Mouse (Mus musculus): ENCODE data around the gene Klf12. TPM values are rescaled to one million over a fixed set of nuclear protein-coding genes. Genes with fewer than 3 reads are reported as not detected.

The Klf12 gene
- total RNA-seq (2014; rRNA removed) (43.2 TPM in 2 replicates), polyA plus RNA-seq (2015; fragmentation: Nextera tagmentation; extraction: Ambion mirVana) (19.5 and 21.1 TPM in 2 replicates)

DNA sequence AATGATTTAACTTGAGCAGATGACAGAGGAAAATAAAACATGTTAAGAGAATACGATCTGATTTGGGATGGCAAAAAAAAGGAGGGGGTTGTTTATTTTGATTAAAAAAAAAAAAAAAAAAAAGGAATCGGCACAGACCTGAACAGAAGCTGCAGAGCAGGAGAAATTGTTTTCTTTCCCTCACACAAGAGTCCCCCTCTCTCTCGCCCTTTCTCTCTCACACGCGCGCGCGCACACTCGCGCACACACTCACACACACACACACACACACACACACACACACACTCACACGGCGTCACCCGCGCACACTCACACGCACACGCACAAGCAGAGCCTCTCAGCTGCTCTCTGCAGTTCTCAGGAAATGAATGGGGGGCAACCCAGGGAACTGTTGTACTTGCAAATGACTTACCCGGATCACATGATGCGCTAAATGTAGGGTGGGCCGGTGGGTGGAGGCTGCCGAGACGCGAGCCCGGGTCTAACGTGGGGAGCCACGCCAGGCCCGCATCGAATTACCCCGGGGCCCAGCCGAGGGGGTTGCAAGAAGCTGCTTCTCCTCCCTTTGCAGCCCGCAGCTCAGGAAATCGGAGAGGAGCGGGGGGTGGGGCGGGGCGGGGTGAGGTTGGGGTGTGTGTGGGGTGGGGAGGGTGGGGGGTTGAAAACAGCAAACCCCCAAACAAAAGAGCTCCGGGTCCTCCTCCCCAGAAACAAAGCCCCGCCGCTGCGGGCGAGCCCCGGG is at the start of gene Klf12:
Gene Klf12, minus strand, starts transcription at position 561 of the 742 bp plus-strand sequence.
- Histone ChIP-seq H3K9ac (replicated peaks; ENCODE audit: low read length) (peak within 1 kb of the TSS; percentile 84), H3K27ac (peak within 1 kb of the TSS; percentile 96), H3K9me3 (ENCODE audit: low read length) (no peaks in the 10 kb centered on the region), H3K4me1 (ENCODE audit: insufficient read depth, low read length) (no peaks in the 10 kb centered on the region), H3K27me3 (ENCODE audit: insufficient read depth, low read length) (no peaks in the 10 kb centered on the region), H3K4me3 (ENCODE audit: low read length) (peak within 1 kb of the TSS; percentile 60), H3K36me3 (ENCODE audit: insufficient read depth, low read length) (no peaks in the 10 kb centered on the region), H3K4me2 (ENCODE audit: low read depth, low read length) (peak within 1 kb of the TSS; percentile 99)
- TF ChIP-seq CTCF (IDR thresholded peaks at IDR 0.05; ENCODE audit: low read depth) = peak; percentile 26; the same call in 1 of the 2 replicates
- WGBS = under 1% methylated on average over 32 of the region's 40 CpGs
- DNase-seq (ENCODE audit: low spot score) = peak; percentile 88
- ATAC-seq = peak; percentile 85

DNA sequence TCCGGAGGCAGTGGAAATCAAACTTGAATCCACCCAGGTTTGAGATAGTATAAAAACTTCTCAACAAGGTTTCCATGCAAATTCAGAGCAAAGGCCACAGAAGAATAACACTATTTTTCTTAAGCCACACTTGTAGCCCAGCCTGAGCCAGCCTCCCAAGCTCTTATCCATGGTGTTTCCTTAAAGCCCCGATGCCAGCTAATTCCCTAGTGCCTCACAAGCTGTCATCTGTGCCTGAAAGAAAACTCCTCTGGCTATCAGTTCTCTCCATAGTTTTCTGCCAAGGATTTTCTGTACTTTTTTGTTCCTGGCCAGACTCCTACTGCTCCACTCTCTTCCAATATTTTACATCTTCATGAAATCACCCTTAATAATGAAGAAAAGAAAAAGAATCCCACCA is 48.9 kb upstream of the Klf12 start:
- Histone ChIP-seq H3K9me3 (ENCODE audit: low read length) (no peaks in the 10 kb centered on the region), H3K4me2 (ENCODE audit: low read depth, low read length) (no peak overlapping the region), H3K27ac (no peak overlapping the region), H3K4me1 (ENCODE audit: insufficient read depth, low read length) (no peaks in the 10 kb centered on the region), H3K4me3 (ENCODE audit: low read length) (no peak overlapping the region), H3K36me3 (ENCODE audit: insufficient read depth, low read length) (no peaks in the 10 kb centered on the region), H3K9ac (replicated peaks; ENCODE audit: low read length) (no peak overlapping the region), H3K27me3 (ENCODE audit: insufficient read depth, low read length) (no peaks in the 10 kb centered on the region)
- DNase-seq (ENCODE audit: low spot score) = peak; percentile 31
- ATAC-seq = no peak
- TF ChIP-seq CTCF (IDR thresholded peaks at IDR 0.05; ENCODE audit: low read depth) = no peak
- WGBS = 51% methylated on average over 2 of the region's 2 CpGs

DNA sequence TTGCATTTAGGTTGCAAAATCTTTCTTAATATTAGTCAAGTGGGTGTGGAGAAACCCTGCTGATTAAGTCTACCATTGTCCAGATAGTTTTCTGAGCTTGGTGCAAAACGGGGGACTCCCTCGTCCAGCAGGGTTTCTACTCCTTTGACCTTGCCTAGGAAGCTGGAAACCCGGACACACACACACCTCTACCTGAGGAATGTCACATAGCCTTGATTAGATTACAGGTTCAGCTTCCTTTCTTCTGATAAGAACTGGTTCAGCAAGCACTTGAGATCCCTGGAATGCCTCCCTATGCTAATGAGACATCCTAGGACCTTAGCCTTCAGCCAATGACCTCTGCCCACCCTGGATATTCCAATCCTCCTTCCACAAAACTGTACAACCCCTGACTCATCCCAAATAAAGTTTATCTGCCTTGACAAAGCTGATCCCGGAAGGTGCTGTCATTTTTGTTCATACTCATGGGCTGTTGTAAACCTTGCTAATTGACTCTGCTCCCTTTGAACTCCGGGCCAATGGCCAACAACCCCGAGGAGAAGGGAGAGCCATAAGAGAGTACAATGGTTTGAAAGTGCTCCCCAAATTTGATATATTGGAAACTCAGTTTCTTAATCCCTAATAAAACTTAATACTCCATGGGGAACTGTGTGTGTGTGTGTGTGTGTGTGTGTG is 44.3 kb upstream of the Klf12 start:
- TF ChIP-seq CTCF (IDR thresholded peaks at IDR 0.05; ENCODE audit: low read depth) = no peak
- ATAC-seq (no peak), DNase-seq (ENCODE audit: low spot score) (no peak)
- Histone ChIP-seq H3K4me1 (ENCODE audit: insufficient read depth, low read length) (no peaks in the 10 kb centered on the region), H3K27ac (no peak overlapping the region), H3K9ac (replicated peaks; ENCODE audit: low read length) (no peak overlapping the region), H3K4me2 (ENCODE audit: low read depth, low read length) (no peak overlapping the region), H3K36me3 (ENCODE audit: insufficient read depth, low read length) (no peaks in the 10 kb centered on the region), H3K4me3 (ENCODE audit: low read length) (no peak overlapping the region), H3K9me3 (ENCODE audit: low read length) (no peaks in the 10 kb centered on the region), H3K27me3 (ENCODE audit: insufficient read depth, low read length) (no peaks in the 10 kb centered on the region)
- 76% methylated on average over 6 of the region's 6 CpGs for WGBS

DNA sequence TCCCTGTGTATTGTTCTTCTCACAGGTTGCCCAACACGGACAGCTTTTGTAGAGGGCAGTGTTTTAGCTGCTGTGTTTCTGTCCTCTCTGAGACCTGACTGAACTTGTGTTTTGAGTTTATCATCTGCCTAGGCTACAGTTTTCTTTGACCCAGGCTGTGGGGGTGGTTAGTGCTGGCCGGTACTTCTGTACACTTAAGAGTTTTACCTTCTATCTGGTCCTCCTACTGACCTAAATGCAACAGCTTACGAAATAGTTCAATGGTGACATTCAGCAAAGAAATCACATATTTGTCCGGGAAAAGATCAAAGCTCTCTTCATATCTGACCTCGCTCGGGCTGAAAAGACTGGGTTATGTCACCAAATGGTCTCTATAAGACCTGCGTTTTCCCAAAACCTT is 39.8 kb upstream of the Klf12 start:
- 93% methylated on average over 7 of the region's 7 CpGs for WGBS
- Histone ChIP-seq H3K27ac (no peak overlapping the region), H3K9me3 (ENCODE audit: low read length) (no peaks in the 10 kb centered on the region), H3K36me3 (ENCODE audit: insufficient read depth, low read length) (no peaks in the 10 kb centered on the region), H3K4me1 (ENCODE audit: insufficient read depth, low read length) (no peaks in the 10 kb centered on the region), H3K27me3 (ENCODE audit: insufficient read depth, low read length) (no peaks in the 10 kb centered on the region), H3K4me2 (ENCODE audit: low read depth, low read length) (no peak overlapping the region), H3K4me3 (ENCODE audit: low read length) (no peak overlapping the region), H3K9ac (replicated peaks; ENCODE audit: low read length) (no peak overlapping the region)
- TF ChIP-seq CTCF (IDR thresholded peaks at IDR 0.05; ENCODE audit: low read depth) = no peak
- DNase-seq (ENCODE audit: low spot score) (no peak), ATAC-seq (no peak)

DNA sequence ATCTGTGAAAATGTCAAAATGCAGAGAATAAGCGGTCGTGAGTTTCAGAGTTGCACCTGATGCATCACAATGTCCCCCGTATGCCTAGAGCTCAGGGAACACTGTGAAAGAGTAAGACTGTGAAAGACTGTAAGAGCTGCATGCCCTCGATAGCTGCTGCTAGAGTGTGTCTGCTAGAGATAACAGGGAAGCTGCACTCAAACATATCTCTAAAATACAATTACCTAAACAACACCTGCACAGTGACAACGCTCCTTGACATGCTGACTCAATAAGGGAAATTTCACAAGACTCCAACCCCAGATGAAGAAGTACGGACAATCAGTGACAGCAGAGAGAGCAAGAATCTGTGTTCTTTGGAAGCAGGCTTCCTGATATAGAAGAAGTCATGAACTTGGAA is 37.5 kb upstream of the Klf12 start:
- TF ChIP-seq CTCF (IDR thresholded peaks at IDR 0.05; ENCODE audit: low read depth) = no peak
- no peak overlapping the region for H3K4me2 ChIP-seq (ENCODE audit: low read depth, low read length)
- H3K9ac ChIP-seq (replicated peaks; ENCODE audit: low read length) = no peak overlapping the region
- WGBS = 98% methylated on average over 6 of the region's 6 CpGs
- no peaks in the 10 kb centered on the region for H3K27me3 ChIP-seq (ENCODE audit: insufficient read depth, low read length)
- no peaks in the 10 kb centered on the region for H3K4me1 ChIP-seq (ENCODE audit: insufficient read depth, low read length)
- DNase-seq (ENCODE audit: low spot score) (no peak), ATAC-seq (no peak)
- no peaks in the 10 kb centered on the region for H3K9me3 ChIP-seq (ENCODE audit: low read length)
- no peak overlapping the region for H3K27ac ChIP-seq
- H3K4me3 ChIP-seq (ENCODE audit: low read length) = no peak overlapping the region
- no peaks in the 10 kb centered on the region for H3K36me3 ChIP-seq (ENCODE audit: insufficient read depth, low read length)

DNA sequence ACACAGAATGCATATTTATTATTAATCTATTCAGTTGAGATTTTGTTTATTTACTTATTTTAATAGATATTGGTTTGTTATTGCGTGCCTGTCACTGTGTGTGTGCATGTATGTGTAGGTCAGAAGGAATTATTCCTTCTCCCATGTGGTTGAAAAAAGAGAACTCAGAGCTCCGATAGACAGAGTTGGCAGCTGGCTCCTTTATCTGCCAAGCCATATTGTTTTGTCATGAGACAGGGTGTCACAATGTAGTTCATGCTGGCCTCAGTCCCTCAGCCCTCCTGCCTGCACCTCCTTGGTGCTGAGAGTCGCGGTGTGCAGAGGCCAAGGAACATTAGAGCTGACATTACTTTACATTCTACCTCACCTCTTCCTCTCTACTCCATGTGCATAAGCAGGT is 32.3 kb upstream of the Klf12 start:
- TF ChIP-seq CTCF (IDR thresholded peaks at IDR 0.05; ENCODE audit: low read depth) = no peak
- H3K9me3 ChIP-seq (ENCODE audit: low read length) = no peaks in the 10 kb centered on the region
- DNase-seq (ENCODE audit: low spot score) = no peak
- no peaks in the 10 kb centered on the region for H3K27me3 ChIP-seq (ENCODE audit: insufficient read depth, low read length)
- H3K9ac ChIP-seq (replicated peaks; ENCODE audit: low read length) = no peak overlapping the region
- H3K27ac ChIP-seq = no peak overlapping the region
- no peaks in the 10 kb centered on the region for H3K36me3 ChIP-seq (ENCODE audit: insufficient read depth, low read length)
- H3K4me2 ChIP-seq (ENCODE audit: low read depth, low read length) = no peak overlapping the region
- no peak for ATAC-seq
- no peaks in the 10 kb centered on the region for H3K4me1 ChIP-seq (ENCODE audit: insufficient read depth, low read length)
- H3K4me3 ChIP-seq (ENCODE audit: low read length) = no peak overlapping the region
- WGBS = 59% methylated on average over 4 of the region's 4 CpGs

DNA sequence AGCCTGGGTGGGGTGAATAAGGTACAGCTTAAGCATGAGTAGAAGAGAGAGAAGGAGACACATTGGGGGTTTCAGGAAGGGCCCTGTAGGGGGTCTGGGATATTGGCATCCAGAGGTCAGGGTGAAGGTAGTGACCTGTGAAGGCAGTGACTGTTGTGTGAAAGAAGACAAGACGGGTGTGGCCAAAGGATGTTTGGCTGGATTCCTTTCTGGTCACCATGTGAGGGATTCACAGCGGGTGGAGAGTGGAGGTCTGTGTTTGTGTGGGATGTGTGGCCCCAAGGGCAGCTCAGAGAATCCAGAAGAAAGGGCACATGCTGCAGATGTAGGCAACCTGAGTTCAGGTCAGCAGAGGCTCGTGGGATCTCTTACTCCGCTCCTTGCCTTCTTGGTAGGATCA is 29.6 kb upstream of the Klf12 start:
- Histone ChIP-seq H3K9me3 (ENCODE audit: low read length) (no peaks in the 10 kb centered on the region), H3K4me3 (ENCODE audit: low read length) (no peak overlapping the region), H3K9ac (replicated peaks; ENCODE audit: low read length) (no peak overlapping the region), H3K4me2 (ENCODE audit: low read depth, low read length) (no peak overlapping the region), H3K36me3 (ENCODE audit: insufficient read depth, low read length) (no peaks in the 10 kb centered on the region), H3K4me1 (ENCODE audit: insufficient read depth, low read length) (no peaks in the 10 kb centered on the region), H3K27ac (no peak overlapping the region), H3K27me3 (ENCODE audit: insufficient read depth, low read length) (no peaks in the 10 kb centered on the region)
- DNase-seq (ENCODE audit: low spot score) (no peak), ATAC-seq (no peak)
- WGBS = 50% methylated on average over 4 of the region's 4 CpGs
- TF ChIP-seq CTCF (IDR thresholded peaks at IDR 0.05; ENCODE audit: low read depth) = no peak

Data from hindbrain, postnatal 0 days (tissue).